Mouse (Mus musculus): Measurements from ENCODE around the gene Phlda1.
"Not testable (repeated sequence)": the region's sequence is repeated elsewhere in the genome, so short reads cannot be mapped to it uniquely, and the experiment has no call there.

Gene Phlda1

GRCm38 (mm10) chr10:111506101-111506925, at the start of gene Phlda1:
Gene Phlda1, plus strand, starts transcription at chr10:111506286.
- peak; percentile 95 to 97 for DNase-seq (ENCODE audit: low spot score in 2 of 2)

GRCm38 (mm10) chr10:111458088-111458487, 48.0 kb upstream of the Phlda1 start:
- no peak for DNase-seq (ENCODE audit: low spot score in 2 of 2)

GRCm38 (mm10) chr10:111459040-111459439, 47.0 kb upstream of the Phlda1 start:
- no peak for DNase-seq (ENCODE audit: low spot score in 2 of 2)

- no peak for DNase-seq (ENCODE audit: low spot score in 2 of 2)
Measured at GRCm38 (mm10) chr10:111459874-111460273, 46.2 kb upstream of the Phlda1 start.

- no peak for DNase-seq (ENCODE audit: low spot score in 2 of 2)
Measured at GRCm38 (mm10) chr10:111460381-111460780, 45.7 kb upstream of the Phlda1 start.

GRCm38 (mm10) chr10:111464833-111465232, 41.3 kb upstream of the Phlda1 start:
- no peak for DNase-seq (ENCODE audit: low spot score in 2 of 2)

- no peak for DNase-seq (ENCODE audit: low spot score in 2 of 2)
Measured at GRCm38 (mm10) chr10:111465409-111465808, 40.7 kb upstream of the Phlda1 start.

GRCm38 (mm10) chr10:111471166-111471565, 34.9 kb upstream of the Phlda1 start:
- peak in 1 of 2 experiments; percentile 12 for DNase-seq (ENCODE audit: low spot score in 2 of 2)

- peak; percentile 96 to 98 for DNase-seq (ENCODE audit: low spot score in 2 of 2)
Measured at GRCm38 (mm10) chr10:111472686-111473510, 33.2 kb upstream of the Phlda1 start, which contains the start of gene Nap1l1. Gene Nap1l1, plus strand, starts transcription at chr10:111473223.

GRCm38 (mm10) chr10:111473511-111474371, 32.3 kb upstream of the Phlda1 start:
- DNase-seq (ENCODE audit: low spot score in 2 of 2) = peak in 1 of 2 experiments; percentile 4

- no peak for DNase-seq (ENCODE audit: low spot score in 2 of 2)
Measured at GRCm38 (mm10) chr10:111476301-111476700, 29.8 kb upstream of the Phlda1 start.

GRCm38 (mm10) chr10:111476989-111477510, 29.0 kb upstream of the Phlda1 start:
- DNase-seq (ENCODE audit: low spot score in 2 of 2) = no peak

GRCm38 (mm10) chr10:111479599-111479998, 26.5 kb upstream of the Phlda1 start:
- no peak for DNase-seq (ENCODE audit: low spot score in 2 of 2)

GRCm38 (mm10) chr10:111482654-111483053, 23.4 kb upstream of the Phlda1 start:
- no peak for DNase-seq (ENCODE audit: low spot score in 2 of 2)

GRCm38 (mm10) chr10:111484079-111484478, 22.0 kb upstream of the Phlda1 start:
- DNase-seq (ENCODE audit: low spot score in 2 of 2) = no peak

GRCm38 (mm10) chr10:111488793-111489192, 17.3 kb upstream of the Phlda1 start:
- DNase-seq (ENCODE audit: low spot score in 2 of 2) = no peak

GRCm38 (mm10) chr10:111490079-111490478, 16.0 kb upstream of the Phlda1 start:
- not testable (repeated sequence) for DNase-seq (ENCODE audit: low spot score in 2 of 2)

GRCm38 (mm10) chr10:111495888-111496287, 10.2 kb upstream of the Phlda1 start:
- DNase-seq (ENCODE audit: low spot score in 2 of 2) = no peak

- DNase-seq (ENCODE audit: low spot score in 2 of 2) = no peak
Measured at GRCm38 (mm10) chr10:111499892-111500291, 6.2 kb upstream of the Phlda1 start.

- DNase-seq (ENCODE audit: low spot score in 2 of 2) = peak; percentile 23 to 73
Measured at GRCm38 (mm10) chr10:111503071-111503470, 3.0 kb upstream of the Phlda1 start.

- no peak for DNase-seq (ENCODE audit: low spot score in 2 of 2)
Measured at GRCm38 (mm10) chr10:111503716-111504115, 2.4 kb upstream of the Phlda1 start.

Data from heart, adult 9 months (tissue).